Mouse (Mus musculus): ENCODE data around the gene Gm28230. TPM values are rescaled to one million over a fixed set of nuclear protein-coding genes. Genes with fewer than 3 reads are reported as not detected.

The Gm28230 gene
- polyA plus RNA-seq, 1 experiment from 2014 or later: not detected

DNA sequence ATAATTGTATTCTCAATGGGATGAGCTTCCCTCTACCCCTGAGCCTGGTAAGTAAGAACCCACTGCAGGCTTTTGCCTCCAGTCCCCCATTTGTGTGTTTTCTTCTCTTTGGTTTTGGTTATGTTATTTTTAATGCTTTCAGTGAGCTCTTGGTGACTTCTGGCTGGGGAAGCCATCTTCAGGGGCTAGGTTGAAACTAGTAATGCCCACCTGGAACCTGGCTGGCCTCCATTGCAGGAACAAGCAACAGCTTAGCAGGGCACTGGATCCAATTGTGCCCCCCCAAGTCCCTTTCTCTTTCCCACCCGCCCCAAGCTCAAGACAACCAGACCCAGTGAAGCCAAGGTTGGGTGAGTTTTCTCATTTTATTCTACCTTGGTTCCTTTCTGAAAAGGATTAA is 31.1 kb upstream of the Gm28230 start:
- Histone ChIP-seq H3K27ac (ENCODE audit: low read depth, low read length) (no peak overlapping the region), H3K27me3 (replicated peaks; ENCODE audit: control insufficient read depth, insufficient read depth, low read length) (peaks cover 100% of the 10 kb centered on the region), H3K4me1 (replicated peaks; ENCODE audit: control insufficient read depth, insufficient read depth, low read length) (0 out of 2 replicates have a peak, but pooled peaks cover 2% of the 10 kb centered on the region), H3K4me3 (ENCODE audit: low read depth, low read length) (no peak overlapping the region), H3K9me3 (ENCODE audit: control insufficient read depth) (no peaks in the 10 kb centered on the region), H3K4me2 (replicated peaks; ENCODE audit: low read depth) (no peak overlapping the region), H3K9ac (ENCODE audit: low read depth, low read length) (no peak overlapping the region), H3K36me3 (ENCODE audit: control insufficient read depth, insufficient read depth) (no peaks in the 10 kb centered on the region)
- no peak for TF ChIP-seq CTCF (IDR thresholded peaks at IDR 0.05; ENCODE audit: low read depth)
- no peak for ATAC-seq
- 8% methylated on average over 1 of the region's 1 CpGs for WGBS

DNA sequence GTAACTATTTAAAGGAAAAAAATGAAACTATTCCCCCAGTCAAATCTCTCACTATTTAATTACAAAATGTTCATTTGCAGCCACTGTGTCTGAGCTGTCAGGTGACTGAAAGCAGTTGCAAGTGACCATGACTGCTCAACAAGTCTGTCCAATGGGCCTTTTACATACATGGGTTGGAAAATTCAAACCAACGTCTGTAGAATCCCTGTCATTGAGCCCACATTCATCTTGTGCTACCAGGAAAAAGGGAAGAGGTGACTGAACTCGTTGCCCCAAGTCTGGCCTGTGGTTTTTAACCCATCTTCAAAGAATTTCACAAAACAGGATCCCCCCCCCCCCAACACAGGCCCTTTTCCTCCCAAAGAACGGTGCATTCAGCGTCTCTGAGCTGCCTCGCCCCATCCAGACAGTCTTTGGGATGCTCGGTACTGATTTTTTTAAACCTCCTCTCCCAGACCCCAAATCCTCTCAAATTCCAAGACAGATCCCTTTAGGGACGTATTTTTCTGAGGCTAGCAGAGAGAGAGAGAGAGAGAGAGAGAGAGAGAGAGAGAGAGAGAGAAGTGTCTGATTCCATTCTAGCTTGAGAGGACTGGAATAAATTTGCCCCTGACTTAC is 30.6 kb upstream of the Gm28230 start:
- Histone ChIP-seq H3K4me1 (replicated peaks; ENCODE audit: control insufficient read depth, insufficient read depth, low read length) (0 out of 2 replicates have a peak, but pooled peaks cover 2% of the 10 kb centered on the region), H3K27me3 (replicated peaks; ENCODE audit: control insufficient read depth, insufficient read depth, low read length) (peaks cover 100% of the 10 kb centered on the region), H3K27ac (ENCODE audit: low read depth, low read length) (no peak overlapping the region), H3K9me3 (ENCODE audit: control insufficient read depth) (no peaks in the 10 kb centered on the region), H3K36me3 (ENCODE audit: control insufficient read depth, insufficient read depth) (no peaks in the 10 kb centered on the region), H3K4me3 (ENCODE audit: low read depth, low read length) (no peak overlapping the region), H3K4me2 (replicated peaks; ENCODE audit: low read depth) (no peak overlapping the region), H3K9ac (ENCODE audit: low read depth, low read length) (no peak overlapping the region)
- ATAC-seq: no peak
- WGBS: 9% methylated on average over 7 of the region's 7 CpGs
- no peak for TF ChIP-seq CTCF (IDR thresholded peaks at IDR 0.05; ENCODE audit: low read depth)

DNA sequence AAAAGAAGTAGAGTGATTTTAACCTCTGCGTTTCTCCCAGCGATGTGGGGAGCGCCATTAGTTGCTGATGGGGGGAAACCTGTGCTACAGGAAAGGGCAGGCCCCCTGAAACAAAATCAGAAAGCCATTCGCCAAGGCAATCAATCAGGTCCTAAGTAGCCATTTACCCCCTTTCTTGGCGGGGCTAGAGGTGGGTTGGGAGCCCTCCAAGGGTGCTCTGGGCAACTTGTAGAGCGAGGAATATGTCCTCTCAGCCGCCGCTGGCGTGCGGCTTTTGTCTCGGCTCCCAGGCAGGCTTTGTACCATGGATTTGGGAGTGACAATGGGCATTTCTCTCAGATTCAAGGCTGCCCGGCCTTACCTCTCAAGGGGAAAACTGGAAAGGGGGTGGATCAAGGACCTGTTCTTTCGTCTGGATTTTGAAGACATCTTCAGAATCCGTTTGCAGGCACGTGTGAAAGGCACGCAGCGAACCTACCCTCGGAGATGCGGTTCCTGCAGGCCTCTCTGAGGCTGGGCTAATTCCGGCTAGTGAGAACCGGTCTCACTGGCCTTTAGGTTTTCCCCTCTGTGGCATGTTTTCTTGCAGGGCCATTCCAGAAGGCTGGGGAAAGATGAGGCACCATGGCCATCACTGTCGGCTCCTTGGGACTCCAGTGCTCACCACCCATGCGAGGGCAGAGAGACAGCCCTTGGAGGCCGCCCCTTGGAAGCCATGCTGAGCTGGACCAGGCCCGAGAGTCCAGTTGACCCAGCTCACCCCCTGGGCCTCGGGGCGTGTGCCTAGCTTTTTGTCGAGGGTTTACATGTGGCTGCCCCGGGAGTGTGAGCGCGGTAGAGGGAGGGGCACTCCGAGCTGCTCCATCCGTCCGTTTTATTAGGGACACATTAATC is 29.8 kb upstream of the Gm28230 start:
- no peak for ATAC-seq
- H3K4me2 ChIP-seq (replicated peaks; ENCODE audit: low read depth): 0 out of 2 replicates have a peak overlapping the region, but pooled peaks have one; percentile 17

GRCm38 (mm10) chr2:74697567-74698121 is 28.9 kb upstream of the Gm28230 start, which contains the start of gene Hoxd9:
Hoxd9 (plus strand) TSS chr2:74697727.
- 0 out of 2 replicates have a peak, but pooled peaks cover 2% of the 10 kb centered on the region for H3K4me1 ChIP-seq (replicated peaks; ENCODE audit: control insufficient read depth, insufficient read depth, low read length)
- peak; percentile 49; the same call in 1 of the 2 replicates for ATAC-seq
- H3K9ac ChIP-seq (ENCODE audit: low read depth, low read length): peak within 1 kb of the TSS; percentile 40; the same call in 1 of the 2 replicates
- H3K27ac ChIP-seq (ENCODE audit: low read depth, low read length): no peak within 1 kb of the TSS
- peak within 1 kb of the TSS; percentile 45 for H3K4me3 ChIP-seq (ENCODE audit: low read depth, low read length)
- under 1% methylated on average over 43 of the region's 43 CpGs for whole genome bisulfite sequencing
- TF ChIP-seq CTCF (IDR thresholded peaks at IDR 0.05; ENCODE audit: low read depth): peak; percentile 39; the same call in 1 of the 2 replicates
- H3K27me3 ChIP-seq (replicated peaks; ENCODE audit: control insufficient read depth, insufficient read depth, low read length): peaks cover 98% of the 10 kb centered on the region
- no peaks in the 10 kb centered on the region for H3K9me3 ChIP-seq (ENCODE audit: control insufficient read depth)
- no peaks in the 10 kb centered on the region for H3K36me3 ChIP-seq (ENCODE audit: control insufficient read depth, insufficient read depth)
- H3K4me2 ChIP-seq (replicated peaks; ENCODE audit: low read depth): peak within 1 kb of the TSS; percentile 65

More for the DNA sequence above, 29.8 kb upstream of the Gm28230 start:
- no peak overlapping the region for H3K27ac ChIP-seq (ENCODE audit: low read depth, low read length)
- TF ChIP-seq CTCF (IDR thresholded peaks at IDR 0.05; ENCODE audit: low read depth): no peak
- peak overlapping the region; percentile 45; the same call in 1 of the 2 replicates for H3K4me3 ChIP-seq (ENCODE audit: low read depth, low read length)
- H3K9me3 ChIP-seq (ENCODE audit: control insufficient read depth): no peaks in the 10 kb centered on the region
- peaks cover 100% of the 10 kb centered on the region for H3K27me3 ChIP-seq (replicated peaks; ENCODE audit: control insufficient read depth, insufficient read depth, low read length)
- H3K9ac ChIP-seq (ENCODE audit: low read depth, low read length): no peak overlapping the region
- H3K36me3 ChIP-seq (ENCODE audit: control insufficient read depth, insufficient read depth): no peaks in the 10 kb centered on the region
- 6% methylated on average over 34 of the region's 34 CpGs for WGBS
- H3K4me1 ChIP-seq (replicated peaks; ENCODE audit: control insufficient read depth, insufficient read depth, low read length): 0 out of 2 replicates have a peak, but pooled peaks cover 2% of the 10 kb centered on the region

DNA sequence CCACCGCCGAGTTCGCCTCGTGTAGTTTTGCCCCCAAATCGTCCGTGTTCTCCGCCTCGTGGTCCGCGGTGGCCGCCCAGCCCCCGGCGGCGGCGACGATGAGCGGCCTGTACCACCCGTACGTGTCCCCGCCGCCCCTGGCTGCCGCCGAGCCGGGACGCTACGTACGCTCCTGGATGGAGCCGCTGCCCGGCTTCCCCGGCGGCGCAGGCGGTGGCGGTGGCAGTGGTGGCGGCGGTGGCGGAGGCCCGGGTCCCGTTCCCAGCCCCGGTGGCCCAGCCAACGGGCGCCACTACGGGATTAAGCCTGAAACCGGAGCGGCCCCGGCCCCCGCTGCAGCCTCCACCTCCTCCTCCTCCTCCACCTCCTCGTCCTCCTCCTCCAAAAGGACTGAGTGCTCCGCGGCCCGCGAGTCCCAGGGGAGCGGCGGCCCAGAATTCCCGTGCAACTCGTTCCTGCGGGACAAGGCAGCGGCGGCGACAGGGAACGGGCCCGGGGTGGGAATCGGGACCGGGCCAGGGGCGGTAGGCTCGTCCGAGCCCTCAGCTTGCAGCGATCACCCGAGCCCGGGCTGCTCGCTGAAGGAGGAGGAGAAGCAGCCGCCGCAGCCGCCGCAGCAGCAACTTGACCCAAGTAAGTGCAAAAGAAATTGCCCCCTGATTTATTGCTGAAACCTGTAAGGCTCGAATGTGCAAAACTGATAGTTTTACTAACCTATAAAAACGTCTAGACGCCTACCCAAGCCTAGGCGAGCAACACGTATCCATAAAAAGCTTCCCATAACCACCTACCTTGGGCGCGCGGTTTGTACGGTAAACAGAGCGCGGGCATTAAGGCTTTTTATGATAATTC is 28.1 kb upstream of the Gm28230 start:
- WGBS: under 1% methylated on average over 81 of the region's 86 CpGs
- Histone ChIP-seq H3K4me2 (replicated peaks; ENCODE audit: low read depth) (peak overlapping the region; percentile 65), H3K9me3 (ENCODE audit: control insufficient read depth) (no peaks in the 10 kb centered on the region), H3K9ac (ENCODE audit: low read depth, low read length) (peak overlapping the region; percentile 40; the same call in 1 of the 2 replicates), H3K4me1 (replicated peaks; ENCODE audit: control insufficient read depth, insufficient read depth, low read length) (0 out of 2 replicates have a peak, but pooled peaks cover 2% of the 10 kb centered on the region), H3K4me3 (ENCODE audit: low read depth, low read length) (peak overlapping the region; percentile 45), H3K36me3 (ENCODE audit: control insufficient read depth, insufficient read depth) (no peaks in the 10 kb centered on the region), H3K27ac (ENCODE audit: low read depth, low read length) (no peak overlapping the region), H3K27me3 (replicated peaks; ENCODE audit: control insufficient read depth, insufficient read depth, low read length) (peaks cover 98% of the 10 kb centered on the region)
- TF ChIP-seq CTCF (IDR thresholded peaks at IDR 0.05; ENCODE audit: low read depth): no peak
- no peak for ATAC-seq
